Mouse (Mus musculus): Measurements from ENCODE around the gene Ifit1.
A peak's percentile ranks its signal among the peaks of the same experiment; 100 is the strongest.

Gene Ifit1

DNA sequence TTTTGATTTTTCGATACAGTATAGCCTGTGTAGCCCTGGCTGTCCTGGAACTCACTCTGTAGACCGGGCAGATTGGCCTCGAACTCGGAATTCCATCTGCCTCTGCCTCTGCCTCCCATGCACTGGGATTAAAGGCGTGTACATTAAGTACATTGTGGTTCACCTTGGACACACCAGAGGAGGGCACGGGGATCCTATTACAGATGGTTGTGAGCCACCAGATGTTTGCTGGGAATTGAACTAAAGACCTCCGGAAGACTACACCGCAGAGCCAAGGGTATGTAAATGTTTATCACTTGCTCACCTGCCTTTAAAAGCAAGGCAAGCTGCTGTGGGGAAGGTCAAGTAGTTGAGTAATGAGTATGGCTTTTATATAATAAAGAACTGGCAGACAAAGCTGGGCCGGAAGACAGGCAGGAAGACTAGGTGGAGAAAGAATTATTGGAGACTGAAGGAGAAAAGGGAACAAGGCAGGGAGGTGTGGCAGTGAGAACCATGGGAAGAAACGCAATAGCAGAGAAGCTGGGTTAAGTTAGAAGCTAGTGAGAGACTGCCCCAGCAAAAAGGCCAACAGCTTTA, 14.6 kb downstream of the Ifit1 start:
- no peak for DNase-seq (ENCODE audit: low spot score)

DNA sequence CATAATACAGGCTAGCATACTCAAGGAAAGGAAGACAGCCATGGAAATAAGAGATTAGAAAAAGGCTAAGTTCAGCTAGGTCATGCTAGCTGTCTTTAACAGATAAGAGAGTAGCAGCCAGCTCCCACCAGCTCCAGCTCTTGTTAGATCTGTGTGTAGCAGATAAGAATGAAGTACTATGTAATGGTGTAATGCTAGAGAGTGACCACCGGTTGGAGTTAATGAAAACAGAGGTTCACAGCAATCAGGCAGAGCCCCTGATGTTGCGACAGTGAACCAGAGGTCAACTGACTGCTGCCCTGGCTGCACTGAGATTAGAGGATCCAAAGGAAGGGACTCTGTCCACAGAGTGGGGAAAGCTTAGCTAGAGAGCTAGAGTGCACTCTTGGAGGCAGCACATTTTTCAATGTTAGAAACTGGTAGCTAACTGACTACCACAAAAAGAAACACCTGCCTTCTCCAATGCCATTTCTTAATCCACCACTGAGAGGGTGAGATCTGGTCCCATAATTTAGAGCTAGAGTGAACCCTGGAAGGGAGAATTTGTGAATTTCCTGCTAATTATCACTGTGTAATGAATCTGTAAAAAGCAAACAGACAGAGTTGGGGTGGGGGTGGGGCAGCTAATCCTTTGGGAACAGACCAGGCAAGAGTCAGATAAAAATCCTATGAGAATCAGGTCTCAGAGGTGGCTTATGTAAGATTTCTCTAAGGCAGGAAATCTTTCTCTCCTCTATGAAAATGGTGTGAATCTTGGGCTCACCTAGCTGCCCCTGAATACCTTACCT, 16.0 kb downstream of the Ifit1 start:
- no peak for DNase-seq (ENCODE audit: low spot score)

DNA sequence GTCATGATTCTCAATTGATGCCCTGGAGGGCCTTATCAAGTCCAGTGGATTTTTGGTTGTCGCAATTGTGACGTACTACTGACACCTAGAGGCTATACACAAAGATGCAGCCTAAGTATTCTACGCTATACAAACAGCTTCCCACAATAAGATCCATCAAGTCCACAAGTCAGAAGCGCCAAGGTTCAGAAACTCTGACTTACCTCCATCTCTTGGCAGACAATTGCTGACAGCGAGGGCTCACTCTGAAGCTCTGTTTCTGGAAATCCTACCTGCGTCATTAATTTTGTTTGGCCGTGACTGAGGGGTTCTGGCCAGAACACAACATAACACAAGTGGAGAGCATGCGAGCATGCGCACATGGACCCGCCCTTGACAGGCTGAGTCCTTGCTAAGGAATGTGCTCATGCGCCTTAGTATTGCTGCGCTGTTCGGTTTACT, 21.4 kb downstream of the Ifit1 start:
- DNase-seq (ENCODE audit: low spot score): peak; percentile 27

DNA sequence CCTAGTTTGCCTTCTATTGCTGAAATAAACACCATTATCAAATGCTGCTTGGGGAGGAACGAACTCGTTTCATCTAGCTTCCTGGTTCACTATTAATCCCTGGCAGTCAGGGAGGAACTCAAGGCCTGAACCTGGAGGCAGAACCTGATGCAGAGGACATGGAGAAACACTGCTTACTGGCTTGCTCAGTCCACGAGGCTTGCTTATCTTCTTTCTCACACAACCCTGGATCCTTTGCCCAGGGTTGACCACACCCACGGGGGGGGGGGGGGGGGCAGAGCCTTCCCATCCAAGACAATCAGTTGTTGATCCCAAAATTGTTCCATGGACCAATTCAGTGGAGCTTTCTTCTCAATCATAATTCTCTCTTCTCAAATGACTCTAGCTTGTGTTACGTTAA, 22.1 kb downstream of the Ifit1 start:
- no peak for DNase-seq (ENCODE audit: low spot score)

DNA sequence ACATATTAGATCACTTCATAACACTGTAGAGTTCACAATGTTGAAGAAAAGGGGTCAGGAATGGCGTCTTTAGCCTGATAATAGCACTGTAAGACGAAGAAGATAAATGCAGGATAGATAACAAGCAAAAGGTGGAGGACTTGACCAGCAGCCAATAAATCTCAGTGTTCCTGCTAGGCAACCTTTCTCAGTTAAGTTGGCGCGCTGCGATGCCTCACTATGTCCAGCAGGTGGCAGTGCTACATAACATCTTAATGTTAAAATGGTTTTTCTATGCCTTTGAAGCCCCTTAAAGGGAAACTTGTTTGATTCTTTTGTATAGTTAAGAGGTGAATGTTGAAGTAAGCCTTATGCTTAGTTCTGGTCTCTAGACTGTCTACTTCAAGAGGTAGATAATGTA, 25.5 kb downstream of the Ifit1 start:
- DNase-seq (ENCODE audit: low spot score): peak; percentile 48

DNA sequence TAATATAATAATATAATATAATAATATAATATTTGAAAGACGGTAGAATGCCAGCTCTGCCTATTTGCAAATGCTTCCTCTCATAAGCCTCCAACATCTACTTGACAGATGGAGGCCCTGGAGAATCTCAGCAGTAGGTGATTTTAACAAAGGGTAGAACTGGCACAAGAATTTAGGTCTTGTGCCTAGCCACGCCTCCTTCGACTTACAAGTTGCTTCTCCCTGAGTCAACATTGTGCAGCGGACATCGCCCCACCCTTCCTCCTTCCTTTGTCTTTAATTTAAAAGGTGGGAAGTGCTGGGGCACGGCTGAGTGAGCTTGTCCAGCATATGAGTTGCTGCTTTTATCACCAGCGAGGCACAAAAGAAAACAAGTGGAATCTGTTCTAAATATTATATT, 32.8 kb downstream of the Ifit1 start:
- DNase-seq (ENCODE audit: low spot score): no peak

DNA sequence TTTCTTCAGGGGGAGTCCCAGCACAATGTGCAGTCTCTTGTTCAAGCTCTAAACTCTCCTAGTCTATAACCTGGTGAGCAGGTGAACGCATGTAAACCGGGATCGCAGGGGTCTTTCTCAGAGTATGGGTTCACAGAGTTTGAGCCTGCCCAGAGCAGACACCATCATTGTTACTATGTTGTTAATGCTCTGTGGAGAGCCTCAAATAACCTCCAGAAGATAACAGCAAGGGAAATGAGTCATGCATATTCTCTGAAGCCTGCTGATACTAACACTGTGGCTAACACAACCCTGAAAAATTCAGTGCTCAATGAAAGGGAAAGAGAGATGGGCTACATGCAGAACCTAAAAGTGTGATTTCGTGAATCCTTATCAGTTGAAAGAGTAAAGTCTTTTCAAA, 37.8 kb downstream of the Ifit1 start:
- DNase-seq (ENCODE audit: low spot score): no peak

DNA sequence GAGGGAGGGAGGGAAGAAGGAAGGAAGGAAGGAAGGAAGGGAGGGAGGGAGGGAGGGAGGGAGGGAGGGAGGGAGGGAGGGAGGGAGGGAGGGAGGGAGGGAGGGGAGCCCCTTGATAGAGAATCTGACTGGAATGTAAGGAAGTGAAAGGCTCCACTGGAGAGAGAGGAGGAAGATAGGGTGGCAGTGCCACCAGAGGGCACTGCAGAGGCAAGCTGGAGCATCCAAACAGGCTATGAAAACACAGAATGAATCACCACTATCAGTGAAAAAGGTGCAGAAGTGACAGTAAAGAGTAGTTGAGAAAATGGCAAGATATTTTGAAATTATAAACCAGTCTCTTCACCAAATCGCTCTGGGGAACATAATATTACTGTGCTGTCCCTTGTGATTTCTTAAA, 44.2 kb downstream of the Ifit1 start:
- DNase-seq (ENCODE audit: low spot score): no peak

DNA sequence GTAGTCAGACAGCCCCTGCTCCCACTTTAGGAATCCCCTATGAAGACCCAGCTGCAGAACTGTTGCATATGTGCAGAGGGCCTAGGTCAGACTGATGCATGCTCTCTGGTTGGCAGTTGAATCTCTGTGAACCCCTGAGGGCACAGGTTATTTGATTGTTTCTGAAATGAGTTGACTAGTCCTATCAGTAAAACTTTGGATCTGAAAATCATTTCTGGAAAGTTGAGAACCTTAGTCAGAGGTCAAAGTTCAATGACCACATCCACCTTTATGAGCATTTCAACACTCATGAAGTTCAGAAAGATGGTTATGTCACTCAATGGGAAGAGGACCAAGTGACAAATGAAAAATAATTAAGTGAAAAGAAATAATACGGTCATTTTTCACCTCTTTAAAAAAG, 44.9 kb downstream of the Ifit1 start:
- no peak for DNase-seq (ENCODE audit: low spot score)

DNA sequence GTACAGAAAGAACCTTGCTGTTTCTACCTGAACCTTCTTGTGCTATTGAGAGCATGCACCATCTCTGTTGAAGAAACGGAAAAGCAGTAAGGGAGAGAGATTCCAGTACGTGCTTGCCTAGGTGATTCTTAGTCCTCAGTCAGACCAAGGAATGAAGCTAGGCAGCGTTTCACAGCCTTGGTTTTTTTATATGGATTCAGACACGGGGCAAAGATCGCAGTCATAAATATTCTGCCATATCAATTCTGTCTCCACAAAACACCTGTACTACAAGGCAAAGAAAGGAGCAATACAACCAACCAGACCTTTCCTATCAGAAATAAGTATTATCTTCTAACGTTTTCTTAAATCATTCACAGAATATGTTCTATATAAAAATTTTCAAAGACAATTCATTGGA, 50.7 kb downstream of the Ifit1 start:
- DNase-seq (ENCODE audit: low spot score): no peak

DNA sequence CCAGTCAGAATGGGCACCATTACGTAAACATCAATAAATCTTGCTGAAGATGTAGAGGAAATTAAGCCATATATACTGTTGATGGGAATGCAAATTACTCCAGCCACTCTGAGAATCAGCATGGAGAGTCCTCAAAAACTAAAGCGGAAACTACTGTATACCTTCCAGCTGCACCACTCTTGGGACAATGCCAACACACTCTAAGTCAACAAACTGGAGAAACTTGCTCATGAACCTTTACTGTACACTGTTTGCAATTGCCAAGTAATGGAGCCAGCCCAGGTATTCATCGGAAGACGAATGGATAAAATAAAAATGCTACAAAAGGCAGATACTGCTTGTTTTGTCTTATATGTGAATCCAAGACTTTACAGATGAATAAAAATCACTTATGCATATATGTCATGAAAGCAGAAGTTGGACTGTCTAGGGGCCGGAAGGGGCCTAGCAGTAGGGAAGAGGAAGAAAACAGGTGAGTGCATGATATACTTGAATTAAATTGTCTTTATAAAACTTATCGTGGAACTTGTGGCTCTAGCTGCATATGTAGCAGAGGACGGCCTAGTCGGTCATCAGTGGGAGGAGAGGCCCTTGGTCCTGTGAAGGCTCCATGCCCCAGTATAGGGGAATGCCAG, 55.8 kb downstream of the Ifit1 start:
- DNase-seq (ENCODE audit: low spot score): no peak

DNA sequence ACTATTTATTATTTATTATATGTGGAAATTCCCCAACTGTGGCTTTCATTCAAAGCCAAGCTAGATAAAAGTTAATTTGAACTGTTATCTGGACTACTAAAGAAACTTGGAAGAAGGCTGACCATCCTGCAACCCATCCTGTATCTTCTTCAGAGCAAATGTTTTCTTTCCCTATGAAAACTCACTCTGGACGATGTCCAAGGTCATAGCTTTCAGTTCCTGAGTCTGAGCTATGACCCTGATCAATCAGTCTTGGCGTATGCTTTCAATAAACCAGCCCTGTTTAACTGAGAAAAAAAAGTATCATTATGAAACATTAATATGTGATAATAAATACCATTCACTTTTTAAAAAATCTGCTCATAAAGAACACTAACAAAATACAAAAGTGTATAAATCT, 56.8 kb downstream of the Ifit1 start:
- DNase-seq (ENCODE audit: low spot score): no peak

DNA sequence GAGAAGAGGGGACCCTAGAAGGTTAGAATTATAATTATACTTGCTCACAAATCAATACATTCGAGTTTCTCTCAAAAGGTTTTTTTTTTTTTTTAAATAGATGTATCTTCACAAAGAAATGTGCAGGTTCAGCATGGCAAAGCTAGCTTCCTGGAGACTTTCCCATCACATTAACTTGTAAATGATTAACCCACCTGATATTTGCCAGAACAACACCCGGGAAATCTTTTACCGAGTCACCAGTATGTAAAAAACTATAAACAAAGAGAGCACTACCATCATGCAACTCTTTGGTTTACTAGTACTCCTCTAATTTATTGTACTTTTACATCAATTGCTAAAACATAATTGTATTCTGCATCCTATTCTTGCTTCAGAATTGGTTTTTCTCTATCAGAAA, 57.8 kb downstream of the Ifit1 start:
- DNase-seq (ENCODE audit: low spot score): no peak

DNA sequence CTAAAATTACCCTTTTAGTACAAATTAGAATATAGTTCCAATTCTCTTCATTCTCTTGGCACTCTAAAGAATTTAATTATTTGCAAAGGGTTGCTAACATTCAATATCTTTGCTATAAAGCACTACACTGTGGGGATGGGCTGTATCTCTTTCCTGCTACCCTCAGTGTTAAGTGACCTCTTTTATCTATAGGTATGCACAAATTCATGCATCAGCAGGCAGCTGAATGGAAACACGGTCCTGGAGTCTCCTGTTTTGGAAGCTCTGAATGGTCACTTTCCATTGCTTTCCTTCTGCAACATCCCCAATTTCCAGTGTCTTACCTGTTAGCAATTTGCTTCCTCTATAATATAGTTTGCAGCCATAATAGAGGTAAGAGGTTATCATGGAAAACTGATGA, 58.2 kb downstream of the Ifit1 start:
- DNase-seq (ENCODE audit: low spot score): no peak

DNA sequence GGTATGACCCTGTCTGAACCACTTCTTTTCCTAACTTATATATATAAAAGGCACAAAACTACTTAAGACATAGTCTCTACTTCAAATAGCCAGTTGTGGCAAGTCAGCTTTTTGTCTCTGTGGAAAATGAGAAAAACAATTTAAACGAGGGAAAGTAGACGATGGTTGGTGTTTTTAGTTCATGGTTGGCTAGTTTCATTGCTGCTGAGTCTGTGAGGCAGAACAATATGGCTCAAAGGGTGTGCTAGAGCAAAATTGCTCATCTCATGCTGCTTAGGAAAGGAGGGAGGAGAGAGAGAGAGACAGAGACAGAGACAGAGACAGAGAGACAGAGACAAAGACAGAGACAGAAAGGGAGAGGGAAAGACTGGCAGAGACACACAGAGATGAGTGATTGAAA, 58.6 kb downstream of the Ifit1 start:
- no peak for DNase-seq (ENCODE audit: low spot score)

Measured in T-cell, adult 2 months (primary cell).